Mouse (Mus musculus): Measurements from ENCODE around the gene Ebf1.

Ebf1 gene

GRCm38 (mm10) chr11:44949140-44949539 lies 332.0 kb downstream of the Ebf1 start:
- DNase-seq (ENCODE audit: low spot score in 2 of 2): peak in 1 of 2 experiments; percentile 22

GRCm38 (mm10) chr11:44950319-44950718 lies 333.2 kb downstream of the Ebf1 start:
- DNase-seq (ENCODE audit: low spot score in 2 of 2): peak in 1 of 2 experiments; percentile 74

- no peak for DNase-seq (ENCODE audit: low spot score in 2 of 2)
Observed at GRCm38 (mm10) chr11:44951506-44951905, 334.4 kb downstream of the Ebf1 start.

GRCm38 (mm10) chr11:44953337-44953736 lies 336.2 kb downstream of the Ebf1 start:
- DNase-seq (ENCODE audit: low spot score in 2 of 2): no peak

GRCm38 (mm10) chr11:44953863-44954262 lies 336.7 kb downstream of the Ebf1 start:
- DNase-seq (ENCODE audit: low spot score in 2 of 2): no peak

- DNase-seq (ENCODE audit: low spot score in 2 of 2): no peak
Observed at GRCm38 (mm10) chr11:44954362-44954761, 337.2 kb downstream of the Ebf1 start.

GRCm38 (mm10) chr11:44962746-44963440 lies 345.8 kb downstream of the Ebf1 start:
- DNase-seq (ENCODE audit: low spot score in 2 of 2): no peak

GRCm38 (mm10) chr11:44969011-44969410 lies 351.9 kb downstream of the Ebf1 start:
- no peak for DNase-seq (ENCODE audit: low spot score in 2 of 2)

- DNase-seq (ENCODE audit: low spot score in 2 of 2): no peak
Observed at GRCm38 (mm10) chr11:44974271-44974670, 357.2 kb downstream of the Ebf1 start.

GRCm38 (mm10) chr11:44975151-44975550 lies 358.0 kb downstream of the Ebf1 start:
- no peak for DNase-seq (ENCODE audit: low spot score in 2 of 2)

GRCm38 (mm10) chr11:44976254-44976802 lies 359.2 kb downstream of the Ebf1 start:
- no peak for DNase-seq (ENCODE audit: low spot score in 2 of 2)

GRCm38 (mm10) chr11:44977921-44978397 lies 360.8 kb downstream of the Ebf1 start:
- DNase-seq (ENCODE audit: low spot score in 2 of 2): no peak

- DNase-seq (ENCODE audit: low spot score in 2 of 2): no peak
Observed at GRCm38 (mm10) chr11:44979391-44979790, 362.3 kb downstream of the Ebf1 start.

GRCm38 (mm10) chr11:44982225-44982624 lies 365.1 kb downstream of the Ebf1 start:
- DNase-seq (ENCODE audit: low spot score in 2 of 2): no peak

- no peak for DNase-seq (ENCODE audit: low spot score in 2 of 2)
Observed at GRCm38 (mm10) chr11:44983961-44984360, 366.8 kb downstream of the Ebf1 start.

- DNase-seq (ENCODE audit: low spot score in 2 of 2): no peak
Observed at GRCm38 (mm10) chr11:44984381-44984780, 367.3 kb downstream of the Ebf1 start.

GRCm38 (mm10) chr11:44987796-44988195 lies 370.7 kb downstream of the Ebf1 start:
- DNase-seq (ENCODE audit: low spot score in 2 of 2): no peak

GRCm38 (mm10) chr11:45002681-45003286 lies 385.7 kb downstream of the Ebf1 start:
- no peak for DNase-seq (ENCODE audit: low spot score in 2 of 2)

GRCm38 (mm10) chr11:45003716-45004437 lies 386.8 kb downstream of the Ebf1 start:
- DNase-seq (ENCODE audit: low spot score in 2 of 2): no peak

GRCm38 (mm10) chr11:45007311-45007710 lies 390.2 kb downstream of the Ebf1 start:
- DNase-seq (ENCODE audit: low spot score in 2 of 2): no peak

- peak; percentile 9 to 74 for DNase-seq (ENCODE audit: low spot score in 2 of 2)
Observed at GRCm38 (mm10) chr11:45008078-45008477, 391.0 kb downstream of the Ebf1 start.

- DNase-seq (ENCODE audit: low spot score in 2 of 2): no peak
Observed at GRCm38 (mm10) chr11:45008760-45009159, 391.6 kb downstream of the Ebf1 start.

Measured in natural killer cell, adult 2 months (primary cell).